Mouse (Mus musculus) E14TG2a.4 (cell line): ENCODE results near the gene Gria1.

Source experiments
- CTCF ChIP-seq: conservative IDR thresholded peaks from 2 replicates; pipeline ENCODE4 v1.5.1; 2014; ENCODE audit warnings: low read length
- POU5F1 ChIP-seq: IDR thresholded peaks from 2 replicates; pipeline ENCODE4 v1.6.1; 2014; ENCODE audit warnings: low read length, borderline replicate concordance

DNA sequence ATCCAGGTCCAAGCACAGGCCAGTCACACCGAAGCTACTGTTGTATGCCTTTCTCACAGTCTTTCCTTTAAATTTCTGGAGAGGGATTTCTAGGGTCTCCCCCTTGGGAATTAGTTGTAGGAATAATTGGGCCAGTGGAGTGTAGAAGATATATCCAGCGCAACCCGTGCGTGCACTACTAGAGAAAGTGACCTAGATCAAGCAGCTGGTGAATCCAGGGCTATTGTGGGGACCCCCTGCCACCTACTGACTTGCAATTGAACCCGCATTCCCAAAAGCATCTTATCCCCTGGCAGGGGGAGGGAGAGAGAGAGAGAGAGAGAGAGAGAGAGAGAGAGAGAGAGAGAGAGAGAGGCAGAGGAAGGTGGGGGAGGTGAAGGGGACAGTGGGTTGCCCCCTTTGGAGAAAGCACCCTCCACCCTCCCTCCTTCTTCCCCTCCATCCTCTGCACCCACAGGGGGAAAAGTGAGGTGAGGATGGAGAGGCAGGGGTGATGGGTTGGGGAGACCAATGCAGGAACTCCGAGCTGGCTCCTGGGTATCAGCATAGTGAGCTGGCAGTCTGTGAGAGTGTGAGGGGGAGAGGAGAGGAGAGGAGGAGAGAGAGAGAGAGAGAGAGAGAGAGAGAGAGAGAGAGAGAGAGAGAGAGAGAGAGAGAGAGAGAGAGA, at the start of gene Gria1:
- TF ChIP-seq CTCF: no peak
- no peak for TF ChIP-seq POU5F1
